Mouse (Mus musculus): ENCODE measurements around the gene Hibadh.
A peak's percentile ranks its signal among the peaks of the same experiment; 100 is the strongest.

Gene Hibadh

GRCm38 (mm10) chr6:52567327-52568299 is 72.6 kb downstream of the Hibadh start:
- no peak for DNase-seq (ENCODE audit: low read depth)

- no peak for DNase-seq (ENCODE audit: low read depth)
Observed at GRCm38 (mm10) chr6:52565210-52565609, 75.0 kb downstream of the Hibadh start.

DNA sequence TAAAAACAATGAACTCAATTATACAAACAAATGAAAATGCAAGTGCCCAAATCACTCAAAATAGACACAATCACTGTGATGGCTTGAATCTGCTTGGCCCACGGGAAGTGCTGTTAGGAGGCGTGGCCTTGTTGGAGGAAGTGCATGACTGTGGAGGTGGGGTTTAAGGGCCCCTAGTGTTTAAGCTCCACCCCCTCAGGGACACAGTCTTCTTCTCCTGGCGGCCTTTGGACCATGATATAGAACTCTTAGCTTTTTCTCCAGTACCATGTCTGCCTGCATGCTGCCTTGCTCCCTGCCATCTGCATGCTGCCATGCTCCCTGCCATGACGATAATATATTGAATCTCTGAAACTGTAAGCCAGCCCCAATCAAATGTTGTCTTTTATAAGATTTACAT is 77.2 kb downstream of the Hibadh start:
- no peak for DNase-seq (ENCODE audit: low read depth)

- no peak for DNase-seq (ENCODE audit: low read depth)
Observed at GRCm38 (mm10) chr6:52559041-52559440, 81.1 kb downstream of the Hibadh start.

DNA sequence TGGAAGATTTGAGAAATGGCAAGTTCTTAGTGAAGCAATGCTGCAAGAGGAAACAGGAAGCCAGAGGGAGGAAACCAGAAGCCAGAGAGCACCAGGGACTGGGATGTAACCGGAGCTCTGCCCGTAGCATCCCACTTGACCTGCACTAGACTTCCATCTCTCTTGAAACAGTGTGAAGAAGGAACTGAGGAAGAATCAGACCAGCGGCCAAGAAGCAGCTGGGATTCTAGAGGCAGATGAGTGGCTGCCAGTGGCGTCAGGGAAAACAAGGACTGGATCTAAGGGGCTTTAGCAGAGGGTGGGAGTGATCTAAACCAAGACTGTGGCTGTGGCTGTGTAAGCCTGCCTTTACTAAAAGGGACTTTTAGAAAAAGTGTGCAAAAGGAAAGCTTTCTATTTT is 95.8 kb downstream of the Hibadh start:
- DNase-seq (ENCODE audit: low read depth) = no peak

GRCm38 (mm10) chr6:52542464-52542863 is 97.7 kb downstream of the Hibadh start:
- DNase-seq (ENCODE audit: low read depth) = no peak

DNA sequence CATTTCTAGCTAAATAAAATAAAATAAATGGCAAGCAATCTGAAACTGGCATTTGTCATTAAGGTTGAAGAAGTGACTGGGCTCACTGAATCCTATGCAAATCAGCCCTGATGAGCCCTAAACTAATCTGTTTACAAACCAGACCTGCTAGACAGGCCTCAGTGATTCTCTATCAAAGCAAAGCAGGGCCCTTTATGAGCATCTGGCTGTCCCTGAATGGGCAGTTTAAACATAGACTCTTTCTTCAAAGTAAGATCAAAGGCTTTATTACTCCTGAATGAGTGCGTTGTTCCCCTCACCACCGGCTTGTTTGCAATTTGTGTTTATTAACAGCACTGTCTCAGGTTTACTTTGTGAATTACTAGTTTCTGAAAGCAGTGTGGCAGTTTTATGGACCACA is 100.3 kb downstream of the Hibadh start:
- DNase-seq (ENCODE audit: low read depth) = no peak

- DNase-seq (ENCODE audit: low read depth) = peak; percentile 57
Observed at GRCm38 (mm10) chr6:52535072-52535704, 105.0 kb downstream of the Hibadh start.

GRCm38 (mm10) chr6:52532144-52532492 is 108.1 kb downstream of the Hibadh start:
- DNase-seq (ENCODE audit: low read depth) = no peak

GRCm38 (mm10) chr6:52531366-52532143 is 108.6 kb downstream of the Hibadh start:
- no peak for DNase-seq (ENCODE audit: low read depth)

DNA sequence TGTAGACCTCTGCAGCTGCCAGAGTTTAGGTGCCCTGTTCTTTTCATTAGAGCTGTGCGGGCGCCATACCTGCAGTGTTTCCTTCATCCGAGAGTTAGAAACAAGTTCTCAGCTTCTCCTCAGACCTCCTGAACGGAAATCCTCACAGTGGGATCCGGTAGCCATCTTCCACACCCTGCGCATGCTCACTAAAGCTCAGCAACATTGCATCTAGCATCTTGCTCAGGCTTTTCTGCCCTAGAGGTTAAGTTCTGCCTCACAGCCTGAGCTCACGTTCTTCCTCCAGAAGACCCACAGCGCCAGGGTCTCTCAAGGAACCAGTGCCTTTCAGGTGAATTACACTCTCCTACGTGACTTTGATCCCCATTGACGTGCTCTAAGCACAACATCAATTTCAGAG is 109.3 kb downstream of the Hibadh start:
- no peak for DNase-seq (ENCODE audit: low read depth)

DNA sequence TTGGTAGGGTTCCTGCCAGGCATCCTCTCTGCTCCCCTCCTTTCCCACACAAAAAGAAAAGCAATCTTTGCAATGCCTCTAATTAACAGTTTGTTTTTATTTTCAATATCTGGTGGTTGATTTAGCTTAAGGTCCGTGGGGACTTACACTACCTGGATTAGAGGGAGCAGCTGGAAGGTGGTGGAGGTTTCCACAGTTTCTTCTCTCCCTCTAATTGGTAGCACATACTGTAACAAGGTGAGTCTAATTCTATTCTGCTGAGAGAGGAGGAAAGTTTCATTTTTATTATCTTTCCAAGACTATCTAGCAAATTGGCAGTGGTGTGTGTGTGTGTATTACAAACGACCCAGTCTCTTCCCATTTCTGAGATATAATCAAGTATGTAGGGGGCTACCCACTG is 116.0 kb downstream of the Hibadh start:
- no peak for DNase-seq (ENCODE audit: low read depth)

- no peak for DNase-seq (ENCODE audit: low read depth)
Observed at GRCm38 (mm10) chr6:52518704-52519103, 121.5 kb downstream of the Hibadh start.

DNA sequence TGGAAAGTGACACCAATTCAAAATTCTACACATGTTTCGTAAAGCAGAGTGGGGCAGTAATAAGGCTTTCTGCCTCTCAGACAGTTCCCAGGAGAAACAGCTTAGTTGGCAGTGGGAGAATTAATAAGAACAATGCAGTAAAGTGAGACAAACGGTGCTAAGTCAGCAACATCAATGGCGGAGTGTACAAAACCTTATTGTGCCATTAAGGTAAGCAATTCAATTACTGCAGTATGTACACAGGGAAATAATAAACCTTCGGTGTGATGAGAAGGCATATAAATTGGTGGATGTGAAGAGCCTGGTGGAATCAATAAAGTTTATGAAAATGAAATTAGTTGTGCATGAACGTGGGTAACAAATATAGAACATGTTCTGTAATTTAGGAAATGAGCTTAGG is 122.9 kb downstream of the Hibadh start:
- DNase-seq (ENCODE audit: low read depth) = no peak

DNA sequence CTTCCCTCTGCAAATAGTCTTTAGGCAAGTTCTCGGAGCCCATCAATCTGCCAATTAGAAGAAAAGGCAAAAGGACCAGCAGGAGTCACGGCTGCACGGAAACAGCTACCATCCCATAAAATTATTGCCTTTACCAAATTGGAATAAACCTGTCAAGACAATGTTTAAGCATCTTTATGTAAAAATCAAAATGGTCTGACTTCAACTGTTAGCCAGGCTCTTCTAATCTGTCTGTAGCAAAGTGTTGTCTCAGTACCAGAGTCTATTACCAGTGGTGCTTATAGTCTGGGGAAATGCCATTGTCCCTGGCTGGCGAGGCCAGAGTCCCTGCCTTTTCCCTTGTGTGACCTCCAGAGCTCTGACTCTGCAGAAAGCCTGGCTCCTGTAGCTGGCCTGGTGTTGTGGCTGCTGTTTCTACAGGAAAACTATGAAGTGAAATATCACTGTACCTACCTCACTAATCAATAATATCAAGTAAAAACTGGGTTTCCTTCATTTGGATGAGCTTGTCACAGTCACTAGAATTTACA is 126.2 kb downstream of the Hibadh start:
- DNase-seq (ENCODE audit: low read depth) = no peak

GRCm38 (mm10) chr6:52508789-52509188 is 131.4 kb downstream of the Hibadh start:
- DNase-seq (ENCODE audit: low read depth) = no peak

- no peak for DNase-seq (ENCODE audit: low read depth)
Observed at GRCm38 (mm10) chr6:52507946-52508345, 132.2 kb downstream of the Hibadh start.

DNA sequence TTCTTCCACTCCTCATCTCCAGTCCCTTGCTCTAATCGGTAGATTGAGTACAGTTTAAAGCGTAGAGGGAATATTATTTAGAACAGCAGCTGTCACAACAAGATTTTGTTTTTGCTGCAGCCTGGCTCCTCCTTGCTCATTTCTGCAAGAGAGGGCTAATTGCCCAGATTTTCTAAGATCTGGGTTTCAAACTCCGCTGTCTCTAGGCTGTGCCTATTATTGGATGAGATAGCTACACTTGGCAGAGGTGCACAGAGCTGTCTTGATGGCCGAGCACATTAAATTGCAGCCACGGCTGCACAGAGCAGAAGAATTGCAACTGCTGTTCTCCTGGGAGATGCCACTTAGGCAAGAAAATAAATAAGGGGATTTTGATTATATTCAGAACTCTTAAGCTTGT is 133.0 kb downstream of the Hibadh start:
- no peak for DNase-seq (ENCODE audit: low read depth)

GRCm38 (mm10) chr6:52505777-52506755 is 134.1 kb downstream of the Hibadh start:
- DNase-seq (ENCODE audit: low read depth) = peak; percentile 64

GRCm38 (mm10) chr6:52504676-52505460 is 135.3 kb downstream of the Hibadh start:
- DNase-seq (ENCODE audit: low read depth) = peak; percentile 83
